Mouse (Mus musculus) G1E (cell line): ENCODE results near the gene Gm26741. TPM values are rescaled to one million over a fixed set of nuclear protein-coding genes. Genes with fewer than 3 reads are reported as not detected.

ENCODE experiments used
- ATAC-seq: 2 replicates; pipeline ENCODE4 v1.8.0; 2016; ENCODE audit warnings: mild to moderate bottlenecking; ENCODE audit not compliant: insufficient number of reproducible peaks, poor library complexity, low FRiP score, severe bottlenecking; ENCODE audit errors: extremely low read depth
- DNase-seq: peaks from one replicate; pipeline ENCODE4 v3.0.0; 2012; ENCODE audit warnings: low spot score
- H3K27me3 ChIP-seq: 2 replicates; pipeline ENCODE4 v1.6.1; 2012; ENCODE audit warnings: mild to moderate bottlenecking, low read length, inconsistent platforms; ENCODE audit not compliant: insufficient read depth
- H3K36me3 ChIP-seq: replicated peaks from 2 replicates; pipeline ENCODE3; 2012; ENCODE audit warnings: mild to moderate bottlenecking, inconsistent platforms
- H3K4me1 ChIP-seq: 2 replicates; pipeline ENCODE4 v1.6.1; 2012; ENCODE audit warnings: low read depth, low read length, inconsistent platforms, mixed read lengths; ENCODE audit not compliant: insufficient read depth
- H3K4me3 ChIP-seq: 2 replicates; pipeline ENCODE4 v1.5.1; 2012; ENCODE audit warnings: low read depth, mild to moderate bottlenecking, inconsistent platforms, low read length, moderate library complexity, mixed read lengths
- H3K9me3 ChIP-seq: replicated peaks from 2 replicates; pipeline ENCODE4 v1.6.1; 2012; ENCODE audit warnings: inconsistent platforms
- CTCF ChIP-seq: IDR thresholded peaks from 2 replicates; pipeline ENCODE4 v1.5.1; 2012; ENCODE audit warnings: low read depth, low read length, inconsistent platforms, mixed read lengths
- GATA1 ChIP-seq: IDR thresholded peaks from 2 replicates; pipeline ENCODE4 v1.6.1; 2012; ENCODE audit warnings: borderline replicate concordance, low read length, inconsistent platforms, mixed read lengths
- GATA2 ChIP-seq: IDR thresholded peaks from 2 replicates; pipeline ENCODE4 v1.6.1; 2012; ENCODE audit warnings: low read depth, low read length, inconsistent platforms, borderline replicate concordance
- POLR2AphosphoS5 ChIP-seq: IDR thresholded peaks from 2 replicates; pipeline ENCODE4 v1.6.1; 2012; ENCODE audit warnings: low read depth, low read length, inconsistent platforms; ENCODE audit not compliant: insufficient replicate concordance
- TAL1 ChIP-seq: conservative IDR thresholded peaks from 2 replicates; pipeline ENCODE4 v1.6.1; 2012; ENCODE audit warnings: low read depth, low read length, inconsistent platforms, mixed read lengths
- polyA plus RNA-seq: library from polyadenylated mRNA; stranded (reverse); fragments of >175 nt; gene quantifications from 2 replicates; pipeline ENCODE4 v1.2.3, GENCODE M21; 2012
- total RNA-seq, 2 experiments: library from RNA; stranded (forward) in 1 of 2; stranded (reverse) in 1 of 2; fragments of 200-1000 nt in 1 of 2; fragments of >200 nt in 1 of 2; fragmentation: Nextera tagmentation in 1 of 2; gene quantifications; 2 replicates each; pipeline ENCODE4 v1.2.3; 2014 to 2017

Gene Gm26741
- total and polyA plus RNA-seq, 3 experiments = not detected

GRCm38 (mm10) chr10:52377813-52378212 lies 19.2 kb downstream of the Gm26741 start:
- no peak overlapping the region for H3K4me3 ChIP-seq
- ATAC-seq (no peak), DNase-seq (no peak)
- H3K36me3 ChIP-seq = peaks cover 2% of the 10 kb centered on the region
- H3K27me3 ChIP-seq = no peaks in the 10 kb centered on the region
- H3K4me1 ChIP-seq = 0 out of 2 replicates have a peak, but pooled peaks cover under 1% of the 10 kb centered on the region
- H3K9me3 ChIP-seq = no peaks in the 10 kb centered on the region
- TF ChIP-seq POLR2AphosphoS5 (no peak), TAL1 (no peak), GATA2 (no peak), CTCF (no peak), GATA1 (no peak)

GRCm38 (mm10) chr10:52381321-52381801 lies 22.8 kb downstream of the Gm26741 start:
- no peak for TF ChIP-seq GATA2
- TF ChIP-seq POLR2AphosphoS5 = no peak
- TF ChIP-seq TAL1 = no peak
- no peak for TF ChIP-seq CTCF
- no peak for TF ChIP-seq GATA1
- DNase-seq = no peak
- Histone ChIP-seq H3K9me3 (no peaks in the 10 kb centered on the region), H3K36me3 (no peaks in the 10 kb centered on the region), H3K4me1 (peaks cover 7% of the 10 kb centered on the region; the same call in 1 of the 2 replicates), H3K27me3 (no peaks in the 10 kb centered on the region), H3K4me3 (peak overlapping the region; percentile 77)
- ATAC-seq = no peak

- Histone ChIP-seq H3K36me3 (no peaks in the 10 kb centered on the region), H3K4me1 (peaks cover 7% of the 10 kb centered on the region; the same call in 1 of the 2 replicates), H3K4me3 (peak within 1 kb of the TSS; percentile 77), H3K27me3 (no peaks in the 10 kb centered on the region), H3K9me3 (no peaks in the 10 kb centered on the region)
- DNase-seq = peak; percentile 60
- TF ChIP-seq GATA2 (no peak), GATA1 (no peak), CTCF (no peak), TAL1 (no peak), POLR2AphosphoS5 (no peak)
- peak; percentile 90 for ATAC-seq
Measured at GRCm38 (mm10) chr10:52381845-52382591, 23.5 kb downstream of the Gm26741 start, which contains the start of gene Gopc. Gopc (minus strand) TSS chr10:52382124.

DNA sequence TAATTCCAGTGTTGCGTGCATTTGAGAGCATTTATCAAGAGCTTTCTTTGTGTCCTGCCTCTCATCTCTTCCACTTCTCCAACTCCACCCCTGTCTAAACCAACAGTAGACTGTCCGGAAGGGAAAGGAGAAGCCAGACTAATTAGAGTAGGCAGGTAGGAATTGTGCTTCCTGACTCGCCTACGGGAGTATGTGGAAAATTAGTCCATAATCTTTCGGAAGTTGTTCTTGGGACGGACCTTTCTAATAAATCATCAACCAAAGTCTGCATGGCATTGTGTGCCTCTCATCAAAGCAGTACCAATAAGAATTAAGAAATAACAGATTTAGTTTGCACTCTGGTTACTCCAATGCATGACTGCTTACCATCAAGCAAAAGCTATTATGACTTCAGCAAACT lies 24.5 kb downstream of the Gm26741 start:
- no peaks in the 10 kb centered on the region for H3K9me3 ChIP-seq
- ATAC-seq = no peak

GRCm38 (mm10) chr10:52383522-52383921 lies 25.0 kb downstream of the Gm26741 start:
- no peak overlapping the region for H3K4me3 ChIP-seq
- DNase-seq (no peak), ATAC-seq (no peak)
- peaks cover 7% of the 10 kb centered on the region; the same call in 1 of the 2 replicates for H3K4me1 ChIP-seq
- no peaks in the 10 kb centered on the region for H3K9me3 ChIP-seq
- no peaks in the 10 kb centered on the region for H3K36me3 ChIP-seq
- TF ChIP-seq POLR2AphosphoS5 (no peak), TAL1 (no peak), GATA1 (no peak), GATA2 (no peak), CTCF (no peak)
- no peaks in the 10 kb centered on the region for H3K27me3 ChIP-seq

More for the DNA sequence above, 24.5 kb downstream of the Gm26741 start:
- peak overlapping the region; percentile 77; the same call in 1 of the 2 replicates for H3K4me3 ChIP-seq
- H3K4me1 ChIP-seq = peaks cover 7% of the 10 kb centered on the region; the same call in 1 of the 2 replicates
- H3K27me3 ChIP-seq = no peaks in the 10 kb centered on the region
- H3K36me3 ChIP-seq = no peaks in the 10 kb centered on the region
- no peak for DNase-seq
- TF ChIP-seq GATA2 = no peak
- no peak for TF ChIP-seq TAL1
- TF ChIP-seq CTCF = no peak
- TF ChIP-seq GATA1 = no peak
- TF ChIP-seq POLR2AphosphoS5 = no peak
